Mouse (Mus musculus) CH12.LX (cell line): ENCODE results near the gene Pnrc2. TPM values are rescaled to one million over a fixed set of nuclear protein-coding genes. Genes with fewer than 3 reads are reported as not detected.

Source experiments
- DNase-seq: peaks from one replicate; pipeline ENCODE4 v3.0.0-alpha.2; 2013; ENCODE audit errors: extremely low read depth
- H3K27ac ChIP-seq: 2 replicates; pipeline ENCODE4 v1.5.1; 2012; ENCODE audit warnings: low read depth, mild to moderate bottlenecking, control low read depth, moderate library complexity; ENCODE audit not compliant: insufficient read depth
- H3K27me3 ChIP-seq: replicated peaks from 2 replicates; pipeline ENCODE3; 2012; ENCODE audit warnings: inconsistent platforms
- H3K36me3 ChIP-seq, 2 experiments: replicated peaks in 1 of 2; 2 replicates each; pipeline versions ENCODE3 to v1.6.1; 2012; ENCODE audit warnings: inconsistent platforms in 1 of 2, low read length in 1 of 2, mild to moderate bottlenecking in 1 of 2, mixed read lengths in 1 of 2, moderate library complexity in 1 of 2; ENCODE audit not compliant: control insufficient read depth in 1 of 2, insufficient read depth in 1 of 2
- H3K4me1 ChIP-seq, 2 experiments: 2 replicates each; pipeline ENCODE4 v1.6.1; 2012; ENCODE audit warnings: inconsistent platforms in 1 of 2, moderate library complexity in 1 of 2; ENCODE audit not compliant: insufficient read depth in 2 of 2, control insufficient read depth in 1 of 2
- H3K4me2 ChIP-seq: 2 replicates; pipeline ENCODE4 v1.6.1; 2012; ENCODE audit warnings: low read depth, mild to moderate bottlenecking, control low read depth; ENCODE audit not compliant: poor library complexity, insufficient read depth, severe bottlenecking
- H3K4me3 ChIP-seq, 3 experiments: fragments of 150-350 bp in 1 of 3; sonication (generic) in 1 of 3; replicated peaks in 1 of 3; 2 replicates each; pipeline versions ENCODE3 to v1.5.1; 2011 to 2012; ENCODE audit warnings: low read depth in 2 of 3, low read length in 2 of 3, mild to moderate bottlenecking in 2 of 3, moderate library complexity in 2 of 3, control low read depth in 1 of 3, improper control_type of control experiment in 1 of 3, inconsistent platforms in 1 of 3, mixed read lengths in 1 of 3; ENCODE audit not compliant: poor library complexity in 1 of 3
- H3K79me2 ChIP-seq: replicated peaks from 2 replicates; pipeline ENCODE4 v1.6.1; 2012; ENCODE audit warnings: mild to moderate bottlenecking, moderate library complexity; ENCODE audit not compliant: control insufficient read depth, poor library complexity, insufficient read depth, severe bottlenecking; ENCODE audit errors: extremely low read depth
- H3K9ac ChIP-seq: 2 replicates; pipeline ENCODE4 v1.6.1; 2012; ENCODE audit warnings: low read depth, mild to moderate bottlenecking, control low read depth, moderate library complexity; ENCODE audit not compliant: insufficient read depth
- H3K9me3 ChIP-seq: replicated peaks from 2 replicates; pipeline ENCODE3; 2012; ENCODE audit warnings: low read length, inconsistent platforms, mixed read lengths
- BHLHE40 ChIP-seq: IDR thresholded peaks from 2 replicates; pipeline ENCODE4 v1.6.1; 2011; ENCODE audit warnings: mild to moderate bottlenecking, low read depth, low read length, improper control_type of control experiment
- CHD2 ChIP-seq: IDR thresholded peaks from 2 replicates; pipeline ENCODE4 v1.6.1; 2011; ENCODE audit warnings: low read length, improper control_type of control experiment
- EP300 ChIP-seq: IDR thresholded peaks from 2 replicates; pipeline ENCODE4 v1.6.1; 2011; ENCODE audit warnings: low read length, improper control_type of control experiment
- ETS1 ChIP-seq: conservative IDR thresholded peaks from 2 replicates; pipeline ENCODE4 v1.6.1; 2012; ENCODE audit warnings: low read depth, mild to moderate bottlenecking, inconsistent platforms, low read length, improper control_type of control experiment, moderate library complexity
- HCFC1 ChIP-seq: IDR thresholded peaks from 2 replicates; pipeline ENCODE4 v1.6.1; 2012; ENCODE audit warnings: low read depth, mild to moderate bottlenecking, inconsistent platforms, low read length, improper control_type of control experiment
- IRF4 ChIP-seq: IDR thresholded peaks from 2 replicates; pipeline ENCODE4 v1.6.1; 2014; ENCODE audit warnings: low read depth, mild to moderate bottlenecking, inconsistent platforms, low read length, improper control_type of control experiment
- JUND ChIP-seq: conservative IDR thresholded peaks from 2 replicates; pipeline ENCODE4 v1.6.1; 2011; ENCODE audit warnings: low read depth, low read length, improper control_type of control experiment
- KAT2A ChIP-seq: IDR thresholded peaks from 2 replicates; pipeline ENCODE4 v1.6.1; 2012; ENCODE audit warnings: low read length, improper control_type of control experiment, inconsistent platforms; ENCODE audit not compliant: insufficient replicate concordance
- MAZ ChIP-seq: IDR thresholded peaks from 2 replicates; pipeline ENCODE4 v1.6.1; 2012; ENCODE audit warnings: low read depth, mild to moderate bottlenecking, inconsistent platforms, low read length, improper control_type of control experiment, moderate library complexity
- MXI1 ChIP-seq: IDR thresholded peaks from 2 replicates; pipeline ENCODE4 v1.6.1; 2011; ENCODE audit warnings: mild to moderate bottlenecking, low read depth, low read length, improper control_type of control experiment
- MYC ChIP-seq: IDR thresholded peaks from 2 replicates; pipeline ENCODE4 v1.6.1; 2011; ENCODE audit warnings: low read depth, mild to moderate bottlenecking, improper control_type of control experiment, low read length
- NELFE ChIP-seq: IDR thresholded peaks from 2 replicates; pipeline ENCODE4 v1.6.1; 2011; ENCODE audit warnings: low read depth, low read length, improper control_type of control experiment
- PAX5 ChIP-seq: IDR thresholded peaks from 2 replicates; pipeline ENCODE4 v1.6.1; 2012; ENCODE audit warnings: low read length, inconsistent platforms, mixed read lengths
- POLR2A ChIP-seq: IDR thresholded peaks from 2 replicates; pipeline ENCODE4 v1.6.1; 2011; ENCODE audit warnings: low read depth, mild to moderate bottlenecking, improper control_type of control experiment, low read length
- SMC3 ChIP-seq: IDR thresholded peaks from 2 replicates; pipeline ENCODE4 v1.6.1; 2011; ENCODE audit warnings: low read depth, low read length, improper control_type of control experiment
- TBP ChIP-seq: conservative IDR thresholded peaks from 2 replicates; pipeline ENCODE4 v1.6.1; 2011; ENCODE audit warnings: low read depth, low read length, improper control_type of control experiment
- TCF12 ChIP-seq: IDR thresholded peaks from 2 replicates; pipeline ENCODE4 v1.6.1; 2014; ENCODE audit warnings: low read depth, mild to moderate bottlenecking, inconsistent platforms, low read length, improper control_type of control experiment
- UBTF ChIP-seq: IDR thresholded peaks from 2 replicates; pipeline ENCODE4 v1.6.1; 2012; ENCODE audit warnings: low read depth, mild to moderate bottlenecking, inconsistent platforms, low read length, improper control_type of control experiment, moderate library complexity
- USF1 ChIP-seq: IDR thresholded peaks from 2 replicates; pipeline ENCODE4 v1.6.1; 2014; ENCODE audit warnings: low read depth, mild to moderate bottlenecking, inconsistent platforms, low read length, improper control_type of control experiment
- ZC3H11A ChIP-seq: IDR thresholded peaks from 2 replicates; pipeline ENCODE4 v1.6.1; 2012; ENCODE audit warnings: low read depth, mild to moderate bottlenecking, inconsistent platforms, low read length, improper control_type of control experiment
- ZKSCAN1 ChIP-seq: IDR thresholded peaks from 2 replicates; pipeline ENCODE4 v1.6.1; 2012; ENCODE audit warnings: low read depth, inconsistent platforms, low read length, improper control_type of control experiment, borderline replicate concordance
- ZMIZ1 ChIP-seq: IDR thresholded peaks from 2 replicates; pipeline ENCODE4 v1.6.1; 2012; ENCODE audit warnings: low read depth, mild to moderate bottlenecking, inconsistent platforms, low read length, improper control_type of control experiment
- ZNF384 ChIP-seq: IDR thresholded peaks from 2 replicates; pipeline ENCODE4 v1.6.1; 2012; ENCODE audit warnings: low read depth, low read length, improper control_type of control experiment, inconsistent platforms
- dilution Hi-C: fragments of 300-500 bp; cut with MboI; formaldehyde crosslinking; loops from 2 replicates; pipeline ENCODE4 v1.14.3; 2020; ENCODE audit warnings: low sequenced_read_pairs; ENCODE audit not compliant: extremely low pct_unique_long_range_greater_than_20kb, extremely low pct_ligation_motif_present
- in situ Hi-C: fragments of 300-500 bp; cut with MboI; formaldehyde crosslinking; loops from 3 replicates; pipeline ENCODE4 v1.14.3; 2019; ENCODE audit warnings: low sequenced_read_pairs, low pct_ligation_motif_present, low pct_unique_long_range_greater_than_20kb, mixed read lengths
- polyA plus RNA-seq: library from polyadenylated mRNA; unstranded; fragments of >175 nt; gene quantifications from 2 replicates; pipeline ENCODE4 v1.2.1, GENCODE M21; 2012; ENCODE audit warnings: low read depth; ENCODE audit not compliant: insufficient read length
- total RNA-seq, 2 experiments: library from RNA; depleted of rRNA; stranded (reverse); fragments of 300-350 nt in 1 of 2; fragments of >200 nt in 1 of 2; gene quantifications; 2 replicates each; pipeline ENCODE4 v1.2.3; 2012 to 2014

Pnrc2 gene
- total and polyA plus RNA-seq, 3 experiments, result 30.5 to 46.9 (median 32.8) TPM

- dilution Hi-C loops, result no loop called here
- Histone ChIP-seq H3K27ac (no peak overlapping the region), H3K4me3 (no peak overlapping the region), H3K36me3 (peaks cover 4 to 39% of the 10 kb centered on the region in 2 experiments), H3K79me2 (no peaks in the 10 kb centered on the region), H3K4me2 (no peak overlapping the region), H3K27me3 (no peaks in the 10 kb centered on the region), H3K4me1 (peaks cover 21 to 47% of the 10 kb centered on the region in 2 experiments), H3K9me3 (peaks cover 23% of the 10 kb centered on the region), H3K9ac (no peak overlapping the region)
- in situ Hi-C loops, result no loop called here
- TF ChIP-seq ZC3H11A (no peak), BHLHE40 (peak; percentile 50), CHD2 (no peak), HCFC1 (no peak), MAZ (no peak), NELFE (no peak), IRF4 (no peak; the same call in 1 of the 2 replicates)
- no peak for DNase-seq
These were observed 35.8 kb upstream of the Pnrc2 start for GRCm38 (mm10) chr4:135909326-135910066.

- H3K9ac ChIP-seq, result no peak overlapping the region
- no peaks in the 10 kb centered on the region for H3K27me3 ChIP-seq
- peaks cover 23% of the 10 kb centered on the region for H3K9me3 ChIP-seq
- in situ Hi-C loops (no loop called here), dilution Hi-C loops (no loop called here)
- TF ChIP-seq USF1 (no peak), CHD2 (no peak), ZMIZ1 (no peak), PAX5 (no peak), MYC (no peak), NELFE (no peak), ZKSCAN1 (no peak), POLR2A (no peak), MXI1 (no peak), MAZ (no peak), JUND (no peak), TBP (no peak), ETS1 (no peak), KAT2A (no peak), EP300 (no peak), TCF12 (no peak), UBTF (no peak), ZNF384 (no peak), IRF4 (no peak), SMC3 (no peak)
- H3K4me2 ChIP-seq, result no peak overlapping the region
- H3K36me3 ChIP-seq, result peaks cover 4 to 49% of the 10 kb centered on the region in 2 experiments
- H3K79me2 ChIP-seq, result no peaks in the 10 kb centered on the region
- no peak for DNase-seq
- no peak overlapping the region for H3K4me3 ChIP-seq
- H3K27ac ChIP-seq, result no peak overlapping the region
- H3K4me1 ChIP-seq, result peaks cover 27 to 57% of the 10 kb centered on the region in 2 experiments
These were observed 33.0 kb upstream of the Pnrc2 start for GRCm38 (mm10) chr4:135906633-135907032.
